Mouse (Mus musculus) hindbrain, embryonic 11.5 days (tissue): ENCODE data around the gene Tapbpl. TPM values are rescaled to one million over a fixed set of nuclear protein-coding genes. Genes with fewer than 3 reads are reported as not detected.

Experiments used
- ATAC-seq: fragments of 200-750 bp; cut with Nextera tagmentation; 2 replicates; pipeline ENCODE4 v1.8.0; 2017; ENCODE audit warnings: mild to moderate bottlenecking, moderate TSS enrichment, moderate library complexity; ENCODE audit not compliant: low FRiP score
- DNase-seq: peaks from one replicate; pipeline ENCODE4 v3.0.0-alpha.2; 2015; ENCODE audit warnings: low spot score
- H3K27ac ChIP-seq: fragments of 300-500 bp; sonication (generic); 2 replicates; pipeline ENCODE4 v1.5.1; 2014; ENCODE audit warnings: mild to moderate bottlenecking, low read depth, low read length
- H3K27me3 ChIP-seq: fragments of 300-500 bp; sonication (generic); 2 replicates; pipeline ENCODE4 v1.6.1; 2014; ENCODE audit warnings: mild to moderate bottlenecking, low read length, moderate library complexity, mixed read lengths; ENCODE audit not compliant: control insufficient read depth, insufficient read depth
- H3K36me3 ChIP-seq: fragments of 300-500 bp; sonication (generic); 2 replicates; pipeline ENCODE4 v1.6.1; 2014; ENCODE audit warnings: mild to moderate bottlenecking, low read length, moderate library complexity, mixed read lengths; ENCODE audit not compliant: control insufficient read depth, insufficient read depth
- H3K4me1 ChIP-seq: fragments of 300-500 bp; sonication (generic); replicated peaks from 2 replicates; pipeline ENCODE4 v1.6.1; 2014; ENCODE audit warnings: low read length, mixed read lengths; ENCODE audit not compliant: control insufficient read depth, insufficient read depth
- H3K4me2 ChIP-seq: fragments of 300-500 bp; sonication (generic); replicated peaks from 2 replicates; pipeline ENCODE4 v1.6.1; 2014; ENCODE audit warnings: mild to moderate bottlenecking, low read depth, low read length
- H3K4me3 ChIP-seq: fragments of 300-500 bp; sonication (generic); 2 replicates; pipeline ENCODE4 v1.5.1; 2014; ENCODE audit warnings: low read depth, low read length
- H3K9ac ChIP-seq: fragments of 300-500 bp; sonication (generic); 2 replicates; pipeline ENCODE4 v1.6.1; 2014; ENCODE audit warnings: low read depth, low read length
- H3K9me3 ChIP-seq: fragments of 300-500 bp; sonication (generic); 2 replicates; pipeline ENCODE4 v1.6.1; 2016; ENCODE audit warnings: low read length; ENCODE audit not compliant: control insufficient read depth
- WGBS: fragments of 180-500 bp; shearing (Covaris S2); extraction: QIAGEN DNeasy Blood & Tissue Kit; methylation state at CpG from one replicate; pipeline ENCODE4 v1.1.7; 2014; 5-methylcytosine and 5-hydroxymethylcytosine counted together
- polyA plus RNA-seq: library from polyadenylated mRNA; unstranded; fragments of >200 nt; fragmentation: Nextera tagmentation; extraction: Ambion mirVana; gene quantifications from 2 replicates; pipeline ENCODE4 v1.2.1, GENCODE M21; 2014

Gene Tapbpl
- polyA plus RNA-seq, 1 experiment from 2014 or later: 2.2 TPM

DNA sequence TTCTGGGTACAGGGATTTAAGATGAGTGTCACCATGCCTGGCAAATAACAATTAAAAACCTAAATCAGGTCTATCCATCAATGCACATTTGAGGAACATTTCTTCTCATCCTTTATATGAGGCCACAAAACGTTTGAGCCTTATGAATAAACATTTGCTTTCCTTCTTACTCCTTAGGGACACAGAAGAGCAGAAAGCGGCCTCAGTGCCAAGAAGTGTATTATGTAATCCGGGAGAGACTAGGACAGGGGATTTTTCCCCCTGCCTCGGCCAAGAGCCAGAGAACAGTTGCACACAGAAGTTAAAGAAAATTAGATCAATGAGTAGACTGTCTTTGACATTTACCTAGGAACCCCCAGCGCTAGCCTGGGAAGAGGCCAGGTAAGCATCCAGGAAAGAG, 49.5 kb downstream of the Tapbpl start:
- Histone ChIP-seq H3K27me3 (no peaks in the 10 kb centered on the region), H3K9me3 (no peaks in the 10 kb centered on the region), H3K4me1 (no peaks in the 10 kb centered on the region), H3K9ac (no peak overlapping the region), H3K4me3 (no peak overlapping the region), H3K36me3 (peaks cover 31% of the 10 kb centered on the region), H3K4me2 (no peak overlapping the region), H3K27ac (no peak overlapping the region)
- ATAC-seq (no peak), DNase-seq (no peak)
- 84% methylated on average over 5 of the region's 5 CpGs for WGBS

DNA sequence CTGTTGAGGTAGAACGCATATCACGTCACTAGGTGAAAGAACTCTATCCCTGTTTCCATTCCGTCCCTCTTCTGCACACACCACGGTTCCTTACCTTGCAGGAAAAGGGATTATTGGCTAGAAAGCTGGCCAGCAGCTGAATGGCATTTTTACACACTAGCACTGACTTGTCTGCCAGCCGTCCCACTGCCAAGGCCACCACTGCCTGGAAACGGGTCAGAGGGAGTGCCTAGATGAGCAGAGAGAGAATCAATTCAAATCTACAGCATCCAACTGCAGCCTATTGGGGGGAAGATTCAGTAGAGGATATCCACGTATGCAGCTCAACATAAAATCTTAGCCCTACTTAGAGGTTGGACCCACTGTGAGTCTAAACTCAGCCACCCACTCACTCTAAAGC, 52.1 kb downstream of the Tapbpl start:
- Histone ChIP-seq H3K4me2 (no peak overlapping the region), H3K4me1 (no peaks in the 10 kb centered on the region), H3K27ac (no peak overlapping the region), H3K4me3 (no peak overlapping the region), H3K27me3 (no peaks in the 10 kb centered on the region), H3K9me3 (no peaks in the 10 kb centered on the region), H3K36me3 (peaks cover 29% of the 10 kb centered on the region), H3K9ac (no peak overlapping the region)
- no peak for DNase-seq
- ATAC-seq: no peak
- WGBS: 97% methylated on average over 7 of the region's 7 CpGs

DNA sequence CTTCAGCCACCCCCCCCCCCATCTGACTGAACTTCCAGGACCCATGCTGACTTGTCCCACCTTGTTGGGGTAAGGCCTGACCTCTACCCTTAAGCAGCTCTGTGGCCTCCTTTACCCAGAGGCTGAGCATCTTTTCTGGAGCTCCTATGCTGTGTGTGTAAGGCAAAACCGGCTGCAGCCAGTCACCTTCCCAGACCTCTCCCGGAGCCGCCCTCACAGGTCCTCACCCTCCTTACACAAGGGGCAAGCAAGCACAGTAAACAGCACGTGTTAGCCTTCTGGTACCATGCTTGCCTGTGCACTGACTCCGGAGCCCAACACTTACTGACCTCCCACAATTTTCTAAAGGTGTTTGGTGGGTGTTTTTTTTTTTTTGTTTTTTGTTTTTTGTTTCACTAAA, 56.2 kb downstream of the Tapbpl start:
- no peak overlapping the region for H3K4me3 ChIP-seq
- ATAC-seq (no peak), DNase-seq (no peak)
- H3K4me2 ChIP-seq: no peak overlapping the region
- WGBS: 91% methylated on average over 5 of the region's 5 CpGs
- no peaks in the 10 kb centered on the region for H3K27me3 ChIP-seq
- H3K27ac ChIP-seq: no peak overlapping the region
- no peaks in the 10 kb centered on the region for H3K9me3 ChIP-seq
- no peaks in the 10 kb centered on the region for H3K4me1 ChIP-seq
- peaks cover 38% of the 10 kb centered on the region for H3K36me3 ChIP-seq
- no peak overlapping the region for H3K9ac ChIP-seq

Other genes with a start within 250 kb of the Tapbpl start
- gene Pianp, start 235.2 kb downstream of the Tapbpl start, polyA plus RNA-seq: 1.6 and 1.9 TPM in 2 replicates
- 8.7 and 16.5 TPM in 2 replicates for gene Zfp384, start 222.7 kb downstream of the Tapbpl start, polyA plus RNA-seq
- gene Ing4, start 192.1 kb downstream of the Tapbpl start, polyA plus RNA-seq: 120 and 133 TPM in 2 replicates
- 10.7 and 12.2 TPM in 2 replicates for gene Acrbp, start 182.2 kb downstream of the Tapbpl start, polyA plus RNA-seq
- gene Lpar5, start 163.9 kb downstream of the Tapbpl start, polyA plus RNA-seq: 0.21 TPM in 1 of 2 replicates, not detected in the other
- 105 and 130 TPM in 2 replicates for gene Chd4, start 135.9 kb downstream of the Tapbpl start, polyA plus RNA-seq
- gene Nop2, start 100.0 kb downstream of the Tapbpl start, polyA plus RNA-seq: 45.3 and 58.8 TPM in 2 replicates
- 10.3 and 10.4 TPM in 2 replicates for gene Iffo1, start 86.6 kb downstream of the Tapbpl start, polyA plus RNA-seq
- 2,070 and 2,095 TPM in 2 replicates for gene Gapdh, start 65.4 kb downstream of the Tapbpl start, polyA plus RNA-seq
- 109 and 110 TPM in 2 replicates for gene Ncapd2, start 40.2 kb downstream of the Tapbpl start, polyA plus RNA-seq
- 184 and 189 TPM in 2 replicates for gene Mrpl51, start 40.1 kb downstream of the Tapbpl start, polyA plus RNA-seq
- gene Vamp1, start 16.3 kb downstream of the Tapbpl start, polyA plus RNA-seq: 1.7 and 2.3 TPM in 2 replicates
- 0.52 and 1.2 TPM in 2 replicates for gene Cd27, start 5.2 kb upstream of the Tapbpl start, polyA plus RNA-seq
- gene Tuba3a, start 54.2 kb upstream of the Tapbpl start, polyA plus RNA-seq: not detected in 2 replicates
- 17.9 and 19.0 TPM in 2 replicates for gene Ltbr, start 82.0 kb upstream of the Tapbpl start, polyA plus RNA-seq
- gene Scnn1a, start 88.8 kb upstream of the Tapbpl start, polyA plus RNA-seq: 0.45 and 0.96 TPM in 2 replicates
- gene Tnfrsf1a, start 117.5 kb upstream of the Tapbpl start, polyA plus RNA-seq: 25.2 and 25.9 TPM in 2 replicates
- gene Plekhg6, start 148.9 kb upstream of the Tapbpl start, polyA plus RNA-seq: 0.06 and 0.19 TPM in 2 replicates